Mouse (Mus musculus) heart, embryonic 16.5 days (tissue): ENCODE results near the gene Gm44503. TPM values are rescaled to one million over a fixed set of nuclear protein-coding genes. Genes with fewer than 3 reads are reported as not detected.

ENCODE experiments used
- ATAC-seq: fragments of 200-750 bp; cut with Nextera tagmentation; replicated peaks from 2 replicates; pipeline ENCODE4 v1.8.0; 2017; ENCODE audit warnings: moderate number of reproducible peaks; ENCODE audit not compliant: insufficient read depth, low FRiP score; ENCODE audit errors: extremely low read depth
- H3K27ac ChIP-seq: fragments of 300-500 bp; sonication (generic); 2 replicates; pipeline ENCODE4 v1.5.1; 2014; ENCODE audit warnings: mild to moderate bottlenecking, low read length, control low read depth, moderate library complexity
- H3K27me3 ChIP-seq: fragments of 300-500 bp; sonication (generic); 2 replicates; pipeline ENCODE4 v1.6.1; 2014; ENCODE audit warnings: low read length, mixed read lengths; ENCODE audit not compliant: control insufficient read depth, insufficient read depth
- H3K36me3 ChIP-seq: fragments of 300-500 bp; sonication (generic); 2 replicates; pipeline ENCODE4 v1.6.1; 2014; ENCODE audit not compliant: control insufficient read depth, insufficient read depth
- H3K4me1 ChIP-seq: fragments of 300-500 bp; sonication (generic); 2 replicates; pipeline ENCODE4 v1.6.1; 2014; ENCODE audit warnings: low read length, mixed read lengths; ENCODE audit not compliant: control insufficient read depth, insufficient read depth
- H3K4me2 ChIP-seq: fragments of 300-500 bp; sonication (generic); 2 replicates; pipeline ENCODE4 v1.6.1; 2014; ENCODE audit warnings: low read depth, mild to moderate bottlenecking, control low read depth, low read length
- H3K4me3 ChIP-seq: fragments of 300-500 bp; sonication (generic); 2 replicates; pipeline ENCODE4 v1.5.1; 2014; ENCODE audit warnings: mild to moderate bottlenecking, control low read depth, low read length
- H3K9ac ChIP-seq: fragments of 300-500 bp; sonication (generic); 2 replicates; pipeline ENCODE4 v1.6.1; 2014; ENCODE audit warnings: low read length, control low read depth
- H3K9me3 ChIP-seq: fragments of 300-500 bp; sonication (generic); replicated peaks from 2 replicates; pipeline ENCODE4 v1.6.1; 2016; ENCODE audit warnings: low read length; ENCODE audit not compliant: control insufficient read depth
- WGBS: fragments of 180-500 bp; shearing (Covaris S2); extraction: QIAGEN DNeasy Blood & Tissue Kit; methylation state at CpG from one replicate; pipeline ENCODE4 v1.1.7; 2014; 5-methylcytosine and 5-hydroxymethylcytosine counted together
- polyA plus RNA-seq: library from polyadenylated mRNA; unstranded; fragments of >200 nt; fragmentation: Nextera tagmentation; extraction: Ambion mirVana; gene quantifications from 2 replicates; pipeline ENCODE4 v1.2.1, GENCODE M21; 2015

Gm44503 gene
- polyA plus RNA-seq, 1 experiment from 2014 or later = not detected

DNA sequence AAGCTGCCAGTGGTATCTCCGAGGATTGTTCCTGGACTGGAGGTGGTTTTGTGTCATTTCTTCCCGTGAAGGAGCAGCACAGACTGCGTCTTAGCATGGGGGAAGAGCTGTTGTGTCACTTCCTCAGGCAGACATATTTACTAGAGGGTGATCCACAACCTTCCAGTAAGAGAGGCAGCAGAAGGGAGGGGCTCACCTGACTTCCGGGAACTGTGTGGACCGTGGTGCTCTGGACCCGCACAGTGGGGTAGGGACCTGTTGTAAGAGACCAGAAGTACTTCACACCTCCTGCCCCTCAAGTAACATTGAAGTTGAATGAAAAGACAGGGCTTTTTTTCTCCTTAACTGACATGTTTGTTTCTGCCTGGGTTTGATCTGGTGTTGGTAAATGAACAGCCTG, 46.5 kb downstream of the Gm44503 start:
- Histone ChIP-seq H3K4me1 (no peaks in the 10 kb centered on the region), H3K27me3 (no peaks in the 10 kb centered on the region), H3K9ac (no peak overlapping the region), H3K4me2 (no peak overlapping the region), H3K36me3 (peaks cover 18% of the 10 kb centered on the region), H3K27ac (no peak overlapping the region), H3K4me3 (no peak overlapping the region), H3K9me3 (no peaks in the 10 kb centered on the region)
- ATAC-seq = no peak
- 77% methylated on average over 6 of the region's 6 CpGs for WGBS

DNA sequence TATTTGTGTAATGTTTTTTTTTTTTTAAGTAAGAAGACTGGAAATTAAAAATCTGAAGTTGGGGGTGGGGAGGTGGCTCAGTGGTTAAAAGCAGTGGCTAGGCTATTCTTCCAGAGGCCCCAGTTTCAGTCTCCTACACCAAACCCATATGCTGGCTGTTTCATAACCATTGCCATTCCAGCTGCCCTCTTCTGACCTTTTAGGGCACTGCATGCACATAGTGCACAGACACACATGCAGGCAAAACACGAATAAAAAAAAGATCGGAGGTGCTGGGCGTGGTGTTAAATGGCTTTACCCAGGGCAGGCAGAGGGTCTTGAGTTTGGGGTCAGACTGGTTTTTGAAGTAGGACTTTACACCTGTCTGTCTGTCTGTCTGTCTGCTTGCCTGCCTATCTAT, 47.5 kb downstream of the Gm44503 start:
- H3K4me3 ChIP-seq = no peak overlapping the region
- H3K4me1 ChIP-seq = no peaks in the 10 kb centered on the region
- WGBS = 88% methylated on average over 3 of the region's 3 CpGs
- H3K9me3 ChIP-seq = no peaks in the 10 kb centered on the region
- H3K27ac ChIP-seq = no peak overlapping the region
- no peak overlapping the region for H3K9ac ChIP-seq
- ATAC-seq = no peak
- no peak overlapping the region for H3K4me2 ChIP-seq
- peaks cover 19% of the 10 kb centered on the region for H3K36me3 ChIP-seq
- no peaks in the 10 kb centered on the region for H3K27me3 ChIP-seq

DNA sequence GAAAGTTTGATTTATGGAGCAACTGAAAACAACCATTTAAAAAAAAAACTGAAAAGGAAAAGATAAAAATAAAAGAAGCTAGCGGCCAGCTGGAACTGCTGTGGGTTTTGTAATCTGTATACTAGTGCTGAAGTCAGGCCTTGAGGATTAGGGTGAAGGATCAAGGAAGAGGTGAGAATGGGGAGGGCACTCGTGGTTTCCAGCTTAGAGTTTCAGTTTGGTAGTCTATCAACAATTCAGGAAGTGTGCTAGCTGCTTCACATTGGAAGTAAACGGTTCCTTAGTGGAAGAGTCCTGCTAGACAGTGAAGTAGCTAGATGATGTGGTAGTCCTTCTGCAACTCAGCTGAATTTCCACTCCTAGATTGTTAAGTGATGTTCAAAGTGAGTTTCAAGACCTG, 49.7 kb downstream of the Gm44503 start:
- H3K4me2 ChIP-seq = no peak overlapping the region
- H3K4me3 ChIP-seq = no peak overlapping the region
- no peaks in the 10 kb centered on the region for H3K27me3 ChIP-seq
- H3K9ac ChIP-seq = no peak overlapping the region
- no peak for ATAC-seq
- H3K9me3 ChIP-seq = no peaks in the 10 kb centered on the region
- peaks cover 20% of the 10 kb centered on the region; the same call in 1 of the 2 replicates for H3K36me3 ChIP-seq
- no peak overlapping the region for H3K27ac ChIP-seq
- 59% methylated on average over 3 of the region's 3 CpGs for WGBS
- no peaks in the 10 kb centered on the region for H3K4me1 ChIP-seq

DNA sequence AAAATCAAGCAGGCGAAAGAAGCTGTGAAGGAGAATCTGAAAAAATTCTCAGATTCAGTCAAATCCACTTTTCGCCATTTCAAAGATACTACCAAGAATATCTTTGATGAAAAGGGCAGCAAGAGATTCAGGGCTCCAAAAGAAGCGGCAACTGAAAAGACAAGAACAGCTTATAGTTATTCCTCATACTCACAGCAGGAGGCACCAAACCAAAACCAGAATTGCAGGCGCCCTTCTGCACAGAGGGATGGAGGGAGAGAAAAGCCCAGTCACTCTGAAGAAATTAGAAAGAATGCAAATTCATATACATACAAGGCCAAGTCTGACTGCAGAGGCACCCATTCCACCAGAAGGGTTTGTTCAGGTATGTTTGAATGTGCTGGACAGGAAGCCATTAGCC, 54.0 kb downstream of the Gm44503 start:
- Histone ChIP-seq H3K27me3 (no peaks in the 10 kb centered on the region), H3K36me3 (peaks cover 31% of the 10 kb centered on the region), H3K4me1 (no peaks in the 10 kb centered on the region), H3K4me2 (no peak overlapping the region), H3K9ac (no peak overlapping the region), H3K4me3 (no peak overlapping the region), H3K27ac (no peak overlapping the region), H3K9me3 (no peaks in the 10 kb centered on the region)
- WGBS = 88% methylated on average over 4 of the region's 4 CpGs
- ATAC-seq = no peak

DNA sequence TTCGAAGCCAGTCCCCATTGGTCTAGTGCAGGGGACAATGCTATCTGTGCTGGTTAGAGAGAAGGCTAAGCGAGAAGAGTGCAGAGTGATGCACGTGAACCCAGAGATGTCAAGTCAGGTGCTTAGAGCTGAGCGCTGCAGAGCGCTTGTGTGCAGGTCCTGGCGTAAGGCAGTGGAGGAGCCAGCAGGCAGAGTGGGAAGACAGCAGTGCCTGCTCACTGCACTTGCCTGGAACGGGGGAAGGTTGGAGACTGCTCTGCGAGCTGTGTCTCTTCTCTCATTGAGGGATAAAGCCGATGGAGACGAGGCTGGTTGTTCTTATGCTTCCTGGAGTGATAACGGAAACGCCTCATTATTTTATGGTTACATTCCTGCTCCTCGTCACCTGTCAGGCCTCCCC, 56.1 kb downstream of the Gm44503 start:
- H3K27ac ChIP-seq = no peak overlapping the region
- H3K9ac ChIP-seq = no peak overlapping the region
- no peaks in the 10 kb centered on the region for H3K4me1 ChIP-seq
- no peaks in the 10 kb centered on the region for H3K27me3 ChIP-seq
- no peak overlapping the region for H3K4me3 ChIP-seq
- H3K9me3 ChIP-seq = no peaks in the 10 kb centered on the region
- ATAC-seq = no peak
- H3K36me3 ChIP-seq = peaks cover 31% of the 10 kb centered on the region
- 63% methylated on average over 13 of the region's 13 CpGs for WGBS
- H3K4me2 ChIP-seq = no peak overlapping the region

DNA sequence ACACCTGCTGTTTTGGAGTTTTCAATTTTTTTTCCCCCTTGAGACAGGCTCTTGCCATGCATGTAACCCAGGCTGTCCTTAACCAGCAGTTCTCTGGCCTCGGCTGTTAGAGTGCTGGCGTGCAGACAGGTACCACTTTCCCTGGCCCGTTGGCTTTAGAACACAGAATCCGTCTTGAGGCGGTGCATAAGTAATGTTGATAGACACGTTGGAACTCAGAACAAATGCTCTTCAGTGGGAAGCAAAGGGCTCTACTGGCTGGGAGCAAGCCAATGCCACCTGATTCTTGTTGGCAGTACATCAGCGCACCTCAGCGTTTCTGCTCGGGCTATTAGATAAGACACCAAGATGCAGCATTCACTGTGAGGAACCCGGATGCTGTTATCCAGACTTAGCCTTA, 61.2 kb downstream of the Gm44503 start:
- H3K27ac ChIP-seq = no peak overlapping the region
- H3K9ac ChIP-seq = no peak overlapping the region
- no peaks in the 10 kb centered on the region for H3K9me3 ChIP-seq
- no peak for ATAC-seq
- peaks cover 14% of the 10 kb centered on the region for H3K36me3 ChIP-seq
- no peaks in the 10 kb centered on the region for H3K27me3 ChIP-seq
- no peak overlapping the region for H3K4me3 ChIP-seq
- 86% methylated on average over 10 of the region's 10 CpGs for WGBS
- H3K4me1 ChIP-seq = no peaks in the 10 kb centered on the region
- no peak overlapping the region for H3K4me2 ChIP-seq

DNA sequence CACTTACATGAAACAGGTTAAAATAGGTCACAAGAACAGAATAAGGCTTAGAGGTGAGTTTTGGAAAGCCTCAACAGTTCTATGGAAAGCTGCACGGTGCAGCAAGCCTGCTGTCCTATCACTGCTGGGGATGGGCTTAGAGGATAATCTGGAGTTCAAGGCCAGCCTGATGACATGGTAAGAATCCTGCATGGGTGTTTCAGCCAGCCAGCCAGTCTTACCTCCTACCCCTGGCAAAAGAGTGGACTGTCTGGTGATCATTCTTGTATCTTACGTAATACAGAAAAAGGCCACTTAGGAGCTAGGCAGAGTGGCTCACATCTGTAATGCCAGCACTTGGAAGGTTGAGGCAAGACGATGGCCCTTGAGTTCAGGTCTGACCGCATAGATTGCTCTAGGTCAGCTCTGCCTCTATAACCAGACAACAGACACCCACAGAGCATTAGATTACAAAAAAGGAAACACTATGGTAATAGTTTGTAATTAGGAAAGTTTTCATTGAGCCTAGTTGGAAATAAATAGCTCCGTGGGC, 62.0 kb downstream of the Gm44503 start:
- Histone ChIP-seq H3K4me3 (no peak overlapping the region), H3K4me1 (no peaks in the 10 kb centered on the region), H3K4me2 (no peak overlapping the region), H3K9me3 (no peaks in the 10 kb centered on the region), H3K9ac (no peak overlapping the region), H3K27me3 (no peaks in the 10 kb centered on the region), H3K36me3 (peaks cover 13% of the 10 kb centered on the region), H3K27ac (no peak overlapping the region)
- ATAC-seq = no peak
- WGBS = 86% methylated on average over 5 of the region's 5 CpGs

DNA sequence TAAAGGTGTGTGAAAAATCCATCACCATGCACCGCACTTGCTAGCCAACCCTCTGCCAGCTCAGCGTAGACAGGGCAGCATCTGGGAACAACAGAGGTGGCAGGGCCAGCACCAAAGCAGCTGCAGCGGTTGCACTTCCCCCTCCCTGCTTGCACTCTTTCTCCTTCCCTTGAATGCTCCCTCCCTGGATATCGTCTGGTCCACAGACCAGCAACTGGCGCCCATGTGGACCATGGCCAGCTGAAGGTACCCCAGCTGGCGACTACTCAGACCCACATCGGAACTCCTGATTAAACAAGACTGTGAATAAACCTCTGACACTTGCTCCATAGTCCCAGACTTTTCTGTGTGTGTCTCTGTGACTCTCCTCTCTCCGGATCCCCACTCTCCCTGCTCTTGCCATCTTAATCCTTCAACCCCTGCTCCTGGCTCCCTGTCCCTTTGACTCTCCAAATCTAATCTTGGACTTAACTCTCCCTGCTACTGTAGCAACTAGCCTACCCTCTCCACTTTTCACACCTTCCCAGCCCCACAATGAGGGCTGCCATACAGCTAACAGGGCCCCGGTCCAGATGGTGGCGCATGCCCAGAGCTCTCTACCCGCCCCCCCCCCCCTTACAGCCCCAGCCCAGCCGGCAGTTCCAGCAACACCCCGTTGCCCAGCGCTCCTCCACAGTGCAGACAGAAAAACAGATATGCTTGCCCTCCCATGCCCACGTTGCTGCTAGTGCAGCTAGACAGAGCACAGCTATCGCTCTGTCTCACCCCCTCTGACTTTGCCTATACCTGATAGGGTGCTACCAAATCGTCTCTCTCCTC, 67.4 kb downstream of the Gm44503 start:
- no peaks in the 10 kb centered on the region for H3K9me3 ChIP-seq
- peak overlapping the region; percentile 49 for H3K4me2 ChIP-seq
- H3K9ac ChIP-seq = peak overlapping the region; percentile 42
- H3K27ac ChIP-seq = peak overlapping the region; percentile 68
- H3K27me3 ChIP-seq = no peaks in the 10 kb centered on the region
- peak overlapping the region; percentile 5; the same call in 1 of the 2 replicates for H3K4me3 ChIP-seq
- peaks cover 10% of the 10 kb centered on the region for H3K36me3 ChIP-seq
- peak; percentile 88 for ATAC-seq
- H3K4me1 ChIP-seq = no peaks in the 10 kb centered on the region
- 24% methylated on average over 16 of the region's 17 CpGs for WGBS

DNA sequence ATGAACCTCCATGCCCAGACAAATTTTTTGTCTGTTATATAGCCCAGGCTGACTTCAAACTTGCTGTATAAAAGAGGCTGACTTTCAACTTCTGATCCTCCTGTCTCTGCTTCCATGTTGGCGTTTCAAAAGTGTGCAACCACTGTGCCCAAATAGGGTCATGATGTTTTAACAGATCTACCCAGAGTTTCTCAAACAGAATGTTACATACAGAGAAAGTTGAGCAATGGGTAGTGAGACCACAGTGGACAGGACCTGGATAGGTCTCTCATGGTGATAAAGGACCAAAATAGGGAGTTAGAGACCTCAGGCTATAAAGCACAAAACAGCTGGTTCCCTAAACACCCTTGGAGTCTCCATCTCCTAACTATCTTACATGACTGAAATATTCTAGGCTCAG, 71.8 kb downstream of the Gm44503 start:
- Histone ChIP-seq H3K4me1 (no peaks in the 10 kb centered on the region), H3K4me2 (no peak overlapping the region), H3K36me3 (peaks cover 15% of the 10 kb centered on the region), H3K9ac (no peak overlapping the region), H3K27ac (no peak overlapping the region), H3K4me3 (no peak overlapping the region), H3K27me3 (no peaks in the 10 kb centered on the region), H3K9me3 (no peaks in the 10 kb centered on the region)
- 88% methylated on average over 1 of the region's 1 CpGs for WGBS
- ATAC-seq = no peak
